Comparison of ENCODE assay signal across 8 mouse cellular contexts in genomic region chr7:44849416-44850111, GRCm38 (mm10). TPM values are rescaled to one million over a fixed set of nuclear protein-coding genes. Genes with fewer than 3 reads are reported as not detected.
DNase-seq lines count a peak whose midpoint lies in the region; ATAC-seq and TF ChIP-seq lines count a peak whose summit lies in the region.

No protein-coding gene starts in this region.

- peak; percentile 87 for DNase-seq in 3T3-L1 (ENCODE audit: low read depth, low spot score)
- peak; percentile 93 for DNase-seq in heart, adult 8-10 months (ENCODE audit: low spot score)
- DNase-seq in kidney, adult 9 months: peak; percentile 96
- DNase-seq in monocyte, adult 2 months (ENCODE audit: low read depth in 1 of 2, low spot score in 2 of 2): peak; percentile 65 to 80
- peak; percentile 91 to 92 for DNase-seq in spleen, postnatal 36 days (ENCODE audit: low spot score in 2 of 2)

- H3K27me3 ChIP-seq in embryonic facial prominence, embryonic 15.5 days: no peaks in the 10 kb centered on the region
- no peaks in the 10 kb centered on the region for H3K27me3 ChIP-seq in limb, embryonic 15.5 days

- under 1% methylated on average over 41 of the region's 41 CpGs for WGBS in bone marrow, adult 2 months
- WGBS in embryonic facial prominence, embryonic 15.5 days: under 1% methylated on average over 41 of the region's 41 CpGs
- under 1% methylated on average over 41 of the region's 41 CpGs for WGBS in limb, embryonic 15.5 days

- peak overlapping the region; percentile 80 for H3K9ac ChIP-seq in embryonic facial prominence, embryonic 15.5 days
- H3K9ac ChIP-seq in limb, embryonic 15.5 days: peak overlapping the region; percentile 64

- peak overlapping the region; percentile 90 for H3K27ac ChIP-seq in bone marrow, adult 2 months (ENCODE audit: control insufficient read depth, insufficient read depth, low read depth, low read length, poor library complexity)
- peak overlapping the region; percentile 100 for H3K27ac ChIP-seq in embryonic facial prominence, embryonic 15.5 days (replicated peaks)
- peak overlapping the region; percentile 100 for H3K27ac ChIP-seq in limb, embryonic 15.5 days

- peak overlapping the region; percentile 85 for H3K4me2 ChIP-seq in embryonic facial prominence, embryonic 15.5 days (replicated peaks)
- H3K4me2 ChIP-seq in limb, embryonic 15.5 days: peak overlapping the region; percentile 84

- ATAC-seq in embryonic facial prominence, embryonic 15.5 days (ENCODE audit: insufficient number of reproducible peaks, low FRiP score, low TSS enrichment, low read depth): peak; percentile 77
- peak; percentile 77 for ATAC-seq in limb, embryonic 15.5 days (ENCODE audit: insufficient number of reproducible peaks, low FRiP score, low TSS enrichment, low read depth)

- H3K36me3 ChIP-seq in embryonic facial prominence, embryonic 15.5 days: peaks cover 31% of the 10 kb centered on the region
- peaks cover 44% of the 10 kb centered on the region for H3K36me3 ChIP-seq in limb, embryonic 15.5 days

- no peak for TF ChIP-seq POLR2A in bone marrow, adult 2 months (IDR thresholded peaks at IDR 0.05; ENCODE audit: borderline replicate concordance, control insufficient read depth, low read depth, low read length)

- peak overlapping the region; percentile 83 for H3K4me3 ChIP-seq in bone marrow, adult 2 months (replicated peaks; ENCODE audit: control insufficient read depth, low read depth, low read length)
- H3K4me3 ChIP-seq in embryonic facial prominence, embryonic 15.5 days (replicated peaks): peak overlapping the region; percentile 81
- H3K4me3 ChIP-seq in limb, embryonic 15.5 days: peak overlapping the region; percentile 72

- H3K9me3 ChIP-seq in embryonic facial prominence, embryonic 15.5 days (replicated peaks): no peaks in the 10 kb centered on the region
- no peaks in the 10 kb centered on the region for H3K9me3 ChIP-seq in limb, embryonic 15.5 days

- peaks cover 6% of the 10 kb centered on the region; the same call in 1 of the 2 replicates for H3K4me1 ChIP-seq in bone marrow, adult 2 months (ENCODE audit: control insufficient read depth, insufficient read depth, low read length)
- H3K4me1 ChIP-seq in embryonic facial prominence, embryonic 15.5 days: peaks cover 46% of the 10 kb centered on the region
- H3K4me1 ChIP-seq in limb, embryonic 15.5 days: peaks cover 53% of the 10 kb centered on the region

- no peak for TF ChIP-seq CTCF in bone marrow, adult 2 months (IDR thresholded peaks at IDR 0.05; ENCODE audit: control insufficient read depth, insufficient read depth, low read length)

RNA-seq across cellular contexts. Expression of gene Tbc1d17, which starts 0.7 kb away (rescaled TPM):
- polyA plus RNA-seq in bone marrow, adult 2 months (2011; ENCODE audit: insufficient read depth, insufficient read length, low replicate concordance, missing spikeins): 24.5 and 49.2 TPM in 2 replicates
- polyA plus RNA-seq in embryonic facial prominence, embryonic 15.5 days (2015; fragmentation: Nextera tagmentation; extraction: Ambion mirVana): 86.6 and 89.3 TPM in 2 replicates
- total RNA-seq in heart, adult 8-10 months (2022): 10 to 100 TPM; 40.7 to 59.5 (median 51.5) TPM
- polyA plus RNA-seq in limb, embryonic 15.5 days (2015; fragmentation: Nextera tagmentation; extraction: Ambion mirVana): 82.6 and 89.6 TPM in 2 replicates

RNA-seq across cellular contexts. Expression of gene Akt1s1, which starts 0.8 kb away (rescaled TPM):
- 28.2 and 48.0 TPM in 2 replicates for polyA plus RNA-seq in bone marrow, adult 2 months (2011; ENCODE audit: insufficient read depth, insufficient read length, low replicate concordance, missing spikeins)
- 124 and 127 TPM in 2 replicates for polyA plus RNA-seq in embryonic facial prominence, embryonic 15.5 days (2015; fragmentation: Nextera tagmentation; extraction: Ambion mirVana)
- total RNA-seq in heart, adult 8-10 months (2022): 10 to 100 TPM; 64.3 to 76.2 (median 70.5) TPM
- 118 and 124 TPM in 2 replicates for polyA plus RNA-seq in limb, embryonic 15.5 days (2015; fragmentation: Nextera tagmentation; extraction: Ambion mirVana)

RNA-seq across cellular contexts. Expression of gene Pnkp, which starts 7.4 kb away (rescaled TPM):
- 97.5 and 261 TPM in 2 replicates for polyA plus RNA-seq in bone marrow, adult 2 months (2011; ENCODE audit: insufficient read depth, insufficient read length, low replicate concordance, missing spikeins)
- polyA plus RNA-seq in embryonic facial prominence, embryonic 15.5 days (2015; fragmentation: Nextera tagmentation; extraction: Ambion mirVana): 30.4 and 37.3 TPM in 2 replicates
- 10 to 100 TPM; 17.8 to 20.6 (median 19.6) TPM for total RNA-seq in heart, adult 8-10 months (2022)
- polyA plus RNA-seq in limb, embryonic 15.5 days (2015; fragmentation: Nextera tagmentation; extraction: Ambion mirVana): 29.7 and 29.8 TPM in 2 replicates

RNA-seq across cellular contexts. Expression of gene Ptov1, which starts 20.0 kb away (rescaled TPM):
- polyA plus RNA-seq in bone marrow, adult 2 months (2011; ENCODE audit: insufficient read depth, insufficient read length, low replicate concordance, missing spikeins): 51.3 and 96.4 TPM in 2 replicates
- polyA plus RNA-seq in embryonic facial prominence, embryonic 15.5 days (2015; fragmentation: Nextera tagmentation; extraction: Ambion mirVana): 428 and 442 TPM in 2 replicates
- total RNA-seq in heart, adult 8-10 months (2022): 100 to 1,000 TPM; 178 to 199 (median 189) TPM
- polyA plus RNA-seq in limb, embryonic 15.5 days (2015; fragmentation: Nextera tagmentation; extraction: Ambion mirVana): 286 and 373 TPM in 2 replicates

RNA-seq across cellular contexts. Expression of gene Atf5, which starts 33.1 kb away (rescaled TPM):
- 24.5 and 32.7 TPM in 2 replicates for polyA plus RNA-seq in bone marrow, adult 2 months (2011; ENCODE audit: insufficient read depth, insufficient read length, low replicate concordance, missing spikeins)
- 12.4 and 14.7 TPM in 2 replicates for polyA plus RNA-seq in embryonic facial prominence, embryonic 15.5 days (2015; fragmentation: Nextera tagmentation; extraction: Ambion mirVana)
- 10 to 100 TPM; 55.1 to 71.1 (median 64.7) TPM for total RNA-seq in heart, adult 8-10 months (2022)
- polyA plus RNA-seq in limb, embryonic 15.5 days (2015; fragmentation: Nextera tagmentation; extraction: Ambion mirVana): 5.7 and 6.2 TPM in 2 replicates

Comparison
In these comparisons a context has a peak if more than half of its experiments do, and no peak if none do; other contexts are left out.
1. Peak in every context shown above with its lines: DNase-seq, ATAC-seq, H3K4me3 ChIP-seq and H3K27ac ChIP-seq.